Mouse (Mus musculus) stomach, embryonic 14.5 days (tissue): ENCODE data around the gene Ndufaf2. TPM values are rescaled to one million over a fixed set of nuclear protein-coding genes. Genes with fewer than 3 reads are reported as not detected.
A peak's percentile ranks its signal among the peaks of the same experiment; 100 is the strongest.

Experiments used
- ATAC-seq: fragments of 200-750 bp; cut with Nextera tagmentation; 2 replicates; pipeline ENCODE4 v1.8.0; 2017; ENCODE audit warnings: low read depth, moderate TSS enrichment; ENCODE audit not compliant: insufficient number of reproducible peaks, insufficient read depth, low FRiP score
- H3K27ac ChIP-seq: fragments of 300-500 bp; sonication (generic); 2 replicates; pipeline ENCODE4 v1.5.1; 2014; ENCODE audit warnings: mild to moderate bottlenecking, low read length, moderate library complexity, mixed read lengths
- H3K27me3 ChIP-seq: fragments of 300-500 bp; sonication (generic); 2 replicates; pipeline ENCODE4 v1.6.1; 2014; ENCODE audit warnings: low read length, control low read depth, mixed read lengths; ENCODE audit not compliant: control insufficient read depth, insufficient read depth
- H3K36me3 ChIP-seq: fragments of 300-500 bp; sonication (generic); 2 replicates; pipeline ENCODE4 v1.6.1; 2014; ENCODE audit warnings: mild to moderate bottlenecking, control low read depth, low read length, moderate library complexity, mixed read lengths; ENCODE audit not compliant: control insufficient read depth, insufficient read depth
- H3K4me1 ChIP-seq: fragments of 300-500 bp; sonication (generic); 2 replicates; pipeline ENCODE4 v1.6.1; 2014; ENCODE audit warnings: low read length, control low read depth, mixed read lengths; ENCODE audit not compliant: control insufficient read depth, insufficient read depth
- H3K4me2 ChIP-seq: fragments of 300-500 bp; sonication (generic); replicated peaks from 2 replicates; pipeline ENCODE4 v1.6.1; 2014; ENCODE audit warnings: low read depth, low read length, control low read depth
- H3K4me3 ChIP-seq: fragments of 300-500 bp; sonication (generic); 2 replicates; pipeline ENCODE4 v1.5.1; 2014; ENCODE audit warnings: low read depth, low read length, control low read depth
- H3K9ac ChIP-seq: fragments of 300-500 bp; sonication (generic); replicated peaks from 2 replicates; pipeline ENCODE4 v1.6.1; 2014; ENCODE audit warnings: low read depth, mild to moderate bottlenecking, control low read depth, low read length, moderate library complexity, mixed read lengths
- H3K9me3 ChIP-seq: fragments of 300-500 bp; sonication (generic); 2 replicates; pipeline ENCODE4 v1.6.1; 2016; ENCODE audit warnings: low read depth, low read length, control low read depth; ENCODE audit not compliant: control insufficient read depth
- WGBS: fragments of 180-500 bp; shearing (Covaris S2); extraction: QIAGEN DNeasy Blood & Tissue Kit; methylation state at CpG from one replicate; pipeline ENCODE4 v1.1.7; 2014; 5-methylcytosine and 5-hydroxymethylcytosine counted together
- polyA plus RNA-seq: library from polyadenylated mRNA; unstranded; fragments of >200 nt; fragmentation: Nextera tagmentation; extraction: Ambion mirVana; gene quantifications from 2 replicates; pipeline ENCODE4 v1.2.1, GENCODE M21; 2014

The Ndufaf2 gene
- polyA plus RNA-seq, 1 experiment from 2014 or later = 80.7 TPM

- H3K4me3 ChIP-seq = no peak overlapping the region
- no peak for ATAC-seq
- 78% methylated on average over 3 of the region's 3 CpGs for WGBS
- H3K9me3 ChIP-seq = no peaks in the 10 kb centered on the region
- no peaks in the 10 kb centered on the region for H3K27me3 ChIP-seq
- no peak overlapping the region for H3K9ac ChIP-seq
- peaks cover 16% of the 10 kb centered on the region for H3K4me1 ChIP-seq
- H3K36me3 ChIP-seq = peaks cover 8% of the 10 kb centered on the region; the same call in 1 of the 2 replicates
- H3K27ac ChIP-seq = no peak overlapping the region
- peak overlapping the region; percentile 26; the same call in 1 of the 2 replicates for H3K4me2 ChIP-seq
Observed at GRCm38 (mm10) chr13:108046071-108046470, 112.4 kb downstream of the Ndufaf2 start.

- H3K27ac ChIP-seq = no peak overlapping the region
- H3K27me3 ChIP-seq = no peaks in the 10 kb centered on the region
- no peaks in the 10 kb centered on the region for H3K9me3 ChIP-seq
- no peak for ATAC-seq
- H3K4me1 ChIP-seq = peaks cover 16% of the 10 kb centered on the region
- H3K4me2 ChIP-seq = peak overlapping the region; percentile 26; the same call in 1 of the 2 replicates
- 73% methylated on average over 3 of the region's 3 CpGs for WGBS
- peaks cover 8% of the 10 kb centered on the region; the same call in 1 of the 2 replicates for H3K36me3 ChIP-seq
- no peak overlapping the region for H3K9ac ChIP-seq
- H3K4me3 ChIP-seq = no peak overlapping the region
Observed at GRCm38 (mm10) chr13:108045646-108046045, 112.8 kb downstream of the Ndufaf2 start.

GRCm38 (mm10) chr13:108044222-108044941 lies 114.0 kb downstream of the Ndufaf2 start, which contains the start of gene Smim15:
Gene Smim15 (plus strand): TSS chr13:108044446.
- WGBS = under 1% methylated on average over 69 of the region's 71 CpGs
- Histone ChIP-seq H3K4me1 (peaks cover 16% of the 10 kb centered on the region), H3K4me2 (peak within 1 kb of the TSS; percentile 72), H3K27ac (peak within 1 kb of the TSS; percentile 95), H3K27me3 (no peaks in the 10 kb centered on the region), H3K4me3 (peak within 1 kb of the TSS; percentile 92), H3K9ac (peak within 1 kb of the TSS; percentile 94), H3K36me3 (peaks cover 8% of the 10 kb centered on the region; the same call in 1 of the 2 replicates), H3K9me3 (no peaks in the 10 kb centered on the region)
- ATAC-seq = peak; percentile 92

DNA sequence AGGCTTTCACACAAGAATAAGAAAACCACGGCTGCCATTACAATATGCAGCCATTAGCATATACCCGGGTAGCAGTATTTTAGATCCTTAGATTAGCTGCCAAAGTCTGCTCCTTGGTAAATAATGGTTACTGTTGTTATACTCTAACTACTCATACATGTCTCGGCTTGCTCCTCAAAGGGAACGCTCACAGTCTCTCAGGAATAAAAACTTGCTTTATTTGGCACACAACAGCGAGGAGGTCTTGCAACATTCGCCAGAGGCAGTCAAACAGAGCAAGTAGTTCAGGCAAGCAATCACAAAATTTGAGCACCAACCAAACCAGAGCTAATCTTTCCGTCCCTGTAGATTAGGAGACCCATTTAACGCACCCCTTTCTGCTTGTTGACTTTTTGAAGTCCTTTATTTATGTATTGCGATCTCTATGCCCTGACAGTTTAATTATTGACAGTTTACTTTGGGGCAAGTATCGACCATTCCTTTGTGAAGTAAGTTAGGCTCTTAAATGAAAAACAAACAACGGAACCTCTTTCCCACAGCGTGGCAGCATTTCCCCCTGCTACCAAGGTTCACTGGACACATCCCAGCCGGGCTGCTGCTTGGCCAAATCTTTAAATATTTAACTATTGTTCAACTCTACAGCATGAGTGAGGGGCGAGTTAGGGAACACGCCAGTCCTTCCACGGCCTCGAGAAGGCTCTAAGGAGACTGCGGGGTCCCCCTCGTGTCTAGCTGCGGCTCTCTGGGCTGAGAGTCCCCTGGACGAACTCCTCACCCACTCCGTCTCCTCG lies 114.8 kb downstream of the Ndufaf2 start:
- Histone ChIP-seq H3K36me3 (peaks cover 8% of the 10 kb centered on the region; the same call in 1 of the 2 replicates), H3K27me3 (no peaks in the 10 kb centered on the region), H3K9ac (peak overlapping the region; percentile 94), H3K4me1 (peaks cover 16% of the 10 kb centered on the region), H3K4me3 (peak overlapping the region; percentile 92), H3K9me3 (no peaks in the 10 kb centered on the region), H3K27ac (peak overlapping the region; percentile 95), H3K4me2 (peak overlapping the region; percentile 72)
- 3% methylated on average over 23 of the region's 23 CpGs for WGBS
- ATAC-seq = peak; percentile 53

DNA sequence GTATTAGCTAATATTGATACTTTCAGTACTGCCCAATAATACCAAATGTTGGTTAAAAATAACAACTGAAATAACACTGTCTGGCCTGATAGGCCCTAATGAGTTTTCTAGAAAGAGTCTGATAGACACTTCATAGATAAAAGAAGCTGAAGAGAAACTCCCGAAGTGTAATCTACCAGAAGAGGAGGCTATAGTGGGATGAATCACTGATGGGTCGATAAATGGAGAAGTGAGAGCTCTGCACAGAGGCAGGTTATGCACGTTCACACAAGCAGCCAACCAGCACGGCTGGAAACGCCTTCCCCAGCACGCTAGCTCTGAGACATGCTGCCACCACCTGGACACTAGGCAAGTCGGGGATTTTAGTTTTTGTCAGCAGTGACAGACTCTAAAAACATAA lies 117.1 kb downstream of the Ndufaf2 start:
- Histone ChIP-seq H3K36me3 (no peaks in the 10 kb centered on the region), H3K4me3 (no peak overlapping the region), H3K27me3 (no peaks in the 10 kb centered on the region), H3K4me2 (0 out of 2 replicates have a peak overlapping the region, but pooled peaks have one; percentile 18), H3K9me3 (no peaks in the 10 kb centered on the region), H3K9ac (no peak overlapping the region), H3K4me1 (peaks cover 16% of the 10 kb centered on the region), H3K27ac (no peak overlapping the region)
- ATAC-seq = no peak
- WGBS = 3% methylated on average over 7 of the region's 7 CpGs

GRCm38 (mm10) chr13:108040451-108040850 lies 118.0 kb downstream of the Ndufaf2 start:
- peaks cover 12% of the 10 kb centered on the region for H3K4me1 ChIP-seq
- no peak overlapping the region for H3K4me3 ChIP-seq
- WGBS = 66% methylated on average over 3 of the region's 3 CpGs
- H3K9me3 ChIP-seq = no peaks in the 10 kb centered on the region
- no peak overlapping the region for H3K9ac ChIP-seq
- no peak overlapping the region for H3K27ac ChIP-seq
- H3K36me3 ChIP-seq = no peaks in the 10 kb centered on the region
- ATAC-seq = no peak
- no peak overlapping the region for H3K4me2 ChIP-seq
- H3K27me3 ChIP-seq = no peaks in the 10 kb centered on the region

GRCm38 (mm10) chr13:108039902-108040301 lies 118.5 kb downstream of the Ndufaf2 start:
- no peak overlapping the region for H3K9ac ChIP-seq
- 44% methylated on average over 9 of the region's 9 CpGs for WGBS

DNA sequence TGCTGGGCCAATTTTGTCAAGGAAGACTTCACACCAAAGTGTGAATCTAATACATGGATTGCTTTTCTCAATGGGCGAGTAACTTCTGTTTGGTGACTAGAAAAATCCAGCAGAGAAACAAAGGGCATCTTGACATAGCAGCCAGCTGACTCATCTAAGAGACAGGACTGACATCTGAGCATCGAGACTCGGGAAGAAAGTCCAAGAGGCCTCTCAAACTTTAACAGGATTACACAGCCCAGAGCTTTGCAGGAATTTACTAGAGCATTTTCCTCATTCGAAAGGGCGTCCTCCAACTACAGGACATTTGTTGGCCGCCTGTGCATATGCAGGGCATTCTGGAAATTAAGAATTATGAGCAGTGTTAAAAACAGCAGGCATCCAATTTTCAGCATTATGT lies 119.0 kb downstream of the Ndufaf2 start:
- Histone ChIP-seq H3K9ac (no peak overlapping the region), H3K9me3 (no peaks in the 10 kb centered on the region), H3K4me3 (no peak overlapping the region), H3K27ac (no peak overlapping the region), H3K4me2 (no peak overlapping the region), H3K36me3 (no peaks in the 10 kb centered on the region), H3K4me1 (peaks cover 12% of the 10 kb centered on the region), H3K27me3 (no peaks in the 10 kb centered on the region)
- WGBS = 71% methylated on average over 6 of the region's 6 CpGs
- ATAC-seq = no peak

More at GRCm38 (mm10) chr13:108039902-108040301, 118.5 kb downstream of the Ndufaf2 start:
- ATAC-seq = no peak
- no peak overlapping the region for H3K27ac ChIP-seq
- H3K4me2 ChIP-seq = no peak overlapping the region
- H3K27me3 ChIP-seq = no peaks in the 10 kb centered on the region
- H3K9me3 ChIP-seq = no peaks in the 10 kb centered on the region
- no peaks in the 10 kb centered on the region for H3K36me3 ChIP-seq
- peaks cover 12% of the 10 kb centered on the region for H3K4me1 ChIP-seq
- no peak overlapping the region for H3K4me3 ChIP-seq
